Mouse (Mus musculus): ENCODE measurements around the gene Hmgb1.

The Hmgb1 gene

GRCm38 (mm10) chr5:148996709-148997037, 187.6 kb downstream of the Hmgb1 start:
- DNase-seq (ENCODE audit: low read depth, low spot score) = no peak
